Mouse (Mus musculus) layer of hippocampus, postnatal 10 days (tissue): ENCODE data around the gene Hectd4. TPM values are rescaled to one million over a fixed set of nuclear protein-coding genes. Genes with fewer than 3 reads are reported as not detected.

ENCODE experiments used
- DNase-seq, 2 experiments: peaks; one replicate each; pipeline ENCODE4 v3.0.0; 2021; ENCODE audit warnings: low spot score in 2 of 2
- total RNA-seq, 2 experiments: library from RNA; stranded (reverse); gene quantifications; 2 replicates each; pipeline ENCODE4 v1.2.3; 2021

Hectd4 gene
- total RNA-seq, 2 experiments from 2014 or later: 190 to 212 TPM

- no peak for DNase-seq
Observed at GRCm38 (mm10) chr5:121230811-121231210, 10.8 kb downstream of the Hectd4 start.

DNA sequence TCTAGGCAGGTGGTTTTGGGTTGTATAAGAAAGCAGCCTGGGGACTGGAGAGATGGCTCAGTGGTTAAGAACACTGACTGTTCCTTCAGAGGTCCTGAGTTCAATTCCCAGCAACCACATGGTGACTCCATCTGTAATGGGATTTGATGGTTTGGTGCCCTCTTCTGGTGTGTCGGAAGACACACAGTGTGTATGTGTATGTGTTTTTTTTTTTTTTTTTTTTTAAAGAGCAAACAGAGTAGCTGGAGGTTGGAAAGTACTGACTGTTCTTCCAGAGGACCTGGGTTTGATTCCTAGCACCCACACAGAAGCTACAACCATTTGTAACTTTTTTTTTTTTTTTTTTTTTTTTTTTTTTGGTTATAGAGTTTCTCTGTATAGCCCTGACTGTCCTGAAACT is 12.8 kb downstream of the Hectd4 start:
- DNase-seq: no peak

- no peak for DNase-seq
Observed at GRCm38 (mm10) chr5:121233726-121234125, 13.7 kb downstream of the Hectd4 start.

GRCm38 (mm10) chr5:121236171-121236570 is 16.2 kb downstream of the Hectd4 start:
- DNase-seq: no peak

DNA sequence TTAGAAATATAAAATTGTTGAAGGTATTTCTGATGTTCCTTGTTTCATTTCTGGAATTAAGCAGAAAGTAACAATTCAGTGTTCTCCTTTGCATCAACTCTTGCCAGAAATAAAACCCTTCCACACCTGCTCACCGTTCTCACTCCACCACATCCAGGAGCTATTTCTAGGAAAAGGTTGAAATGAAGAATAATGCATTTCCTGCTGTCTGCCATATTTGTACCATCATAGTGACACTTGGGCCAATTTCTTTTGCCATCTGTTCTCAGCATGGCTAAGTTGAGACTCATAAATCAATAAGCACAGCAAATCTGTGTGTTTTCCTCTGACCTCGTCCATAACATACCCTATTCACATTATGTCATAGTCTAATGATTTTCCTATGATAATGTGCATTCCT is 18.2 kb downstream of the Hectd4 start:
- no peak for DNase-seq

- DNase-seq: peak; percentile 46 to 57
Observed at GRCm38 (mm10) chr5:121239846-121240245, 19.8 kb downstream of the Hectd4 start.

GRCm38 (mm10) chr5:121241182-121241581 is 21.2 kb downstream of the Hectd4 start:
- DNase-seq: no peak

- DNase-seq: no peak
Observed at GRCm38 (mm10) chr5:121242261-121242660, 22.2 kb downstream of the Hectd4 start.

GRCm38 (mm10) chr5:121242701-121243100 is 22.7 kb downstream of the Hectd4 start:
- DNase-seq: no peak

- no peak for DNase-seq
Observed at GRCm38 (mm10) chr5:121243676-121244364, 23.8 kb downstream of the Hectd4 start.

- DNase-seq: no peak
Observed at GRCm38 (mm10) chr5:121244365-121244731, 24.3 kb downstream of the Hectd4 start.

DNA sequence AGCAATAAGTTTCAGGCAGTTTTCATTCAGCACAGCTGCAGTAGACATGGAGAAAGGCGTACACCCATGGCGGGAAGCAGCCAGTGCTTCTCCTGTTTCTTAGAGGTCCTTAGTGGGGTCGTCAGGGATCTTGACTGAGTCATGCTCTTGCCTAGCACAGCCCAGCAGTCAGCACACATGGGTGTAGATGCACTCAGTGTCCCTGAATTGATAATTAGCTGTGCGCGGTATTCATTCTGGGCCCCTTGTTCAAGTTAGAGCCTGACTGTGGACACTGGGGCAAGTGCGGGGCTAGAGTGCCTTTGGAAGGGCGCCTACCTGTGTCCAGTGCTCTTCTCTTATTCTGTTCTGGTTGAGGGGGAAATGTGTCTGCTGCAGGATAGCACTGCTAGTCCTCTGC is 25.2 kb downstream of the Hectd4 start:
- DNase-seq: no peak

DNA sequence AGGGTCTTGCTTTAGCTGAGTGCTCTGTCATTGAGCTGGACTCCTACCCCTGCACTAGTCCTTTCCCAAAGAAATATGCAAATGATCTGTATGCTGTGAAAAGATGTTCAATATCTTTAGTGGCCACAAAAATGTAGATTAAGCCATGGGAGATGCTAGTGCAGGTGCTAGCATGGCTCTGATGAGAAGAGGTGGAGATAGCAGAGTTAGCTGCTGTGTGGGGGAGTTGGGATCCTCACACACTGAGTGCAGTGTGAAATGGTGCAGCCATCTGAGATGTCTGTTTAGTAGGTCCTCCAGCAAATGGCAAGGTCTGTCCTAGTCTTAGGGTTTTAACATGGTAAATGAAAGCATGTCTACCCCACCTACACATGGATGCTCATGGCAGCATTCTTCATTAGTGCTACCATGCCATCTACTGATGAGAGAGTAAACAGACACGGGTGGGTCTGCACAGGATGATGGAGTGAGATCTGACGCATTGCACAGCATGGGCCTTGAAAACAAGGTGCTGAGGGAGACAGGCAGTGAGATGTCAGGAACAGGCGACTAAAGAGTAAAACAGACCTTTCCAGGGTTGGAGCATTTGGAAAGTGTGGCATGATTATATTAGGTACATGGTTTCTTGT is 28.9 kb downstream of the Hectd4 start:
- DNase-seq: no peak

DNA sequence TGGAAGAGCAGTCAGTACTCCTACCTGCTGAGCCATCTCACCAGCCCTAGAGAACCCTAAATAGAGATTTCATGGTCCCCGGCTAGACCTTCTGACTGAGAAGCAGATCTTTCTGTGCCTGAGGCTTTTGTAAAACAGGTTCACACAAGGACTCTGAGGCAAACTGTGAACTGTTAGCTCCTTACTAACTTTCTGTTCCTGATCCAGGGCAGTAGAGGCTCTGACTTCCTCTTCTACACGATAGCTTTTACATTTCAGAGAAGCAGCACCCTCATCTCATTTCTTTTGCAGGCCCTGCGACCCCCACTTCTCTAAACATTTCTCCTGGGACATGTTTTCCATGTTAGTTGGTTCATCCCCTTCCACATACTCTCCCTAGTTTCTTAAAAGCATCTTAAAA is 29.7 kb downstream of the Hectd4 start:
- no peak for DNase-seq

DNA sequence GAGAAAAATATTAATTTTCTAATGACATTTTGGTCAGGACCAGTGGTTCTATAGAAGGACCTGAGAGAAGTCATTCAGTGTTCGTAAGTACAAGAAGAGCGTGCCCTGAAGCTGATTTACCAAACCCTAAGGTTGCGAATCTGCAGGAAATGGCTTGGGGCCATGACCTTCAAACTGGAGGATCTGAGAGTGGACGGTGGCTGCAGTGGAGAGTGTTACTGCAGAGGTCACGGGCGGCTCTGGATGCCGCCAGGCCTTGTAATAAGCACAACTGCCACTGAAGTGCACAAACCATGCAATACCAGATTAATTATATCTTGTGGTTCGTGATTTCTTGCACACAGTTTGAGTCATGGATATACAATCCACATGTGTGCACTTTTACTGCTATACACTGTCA is 31.8 kb downstream of the Hectd4 start:
- DNase-seq: no peak

DNA sequence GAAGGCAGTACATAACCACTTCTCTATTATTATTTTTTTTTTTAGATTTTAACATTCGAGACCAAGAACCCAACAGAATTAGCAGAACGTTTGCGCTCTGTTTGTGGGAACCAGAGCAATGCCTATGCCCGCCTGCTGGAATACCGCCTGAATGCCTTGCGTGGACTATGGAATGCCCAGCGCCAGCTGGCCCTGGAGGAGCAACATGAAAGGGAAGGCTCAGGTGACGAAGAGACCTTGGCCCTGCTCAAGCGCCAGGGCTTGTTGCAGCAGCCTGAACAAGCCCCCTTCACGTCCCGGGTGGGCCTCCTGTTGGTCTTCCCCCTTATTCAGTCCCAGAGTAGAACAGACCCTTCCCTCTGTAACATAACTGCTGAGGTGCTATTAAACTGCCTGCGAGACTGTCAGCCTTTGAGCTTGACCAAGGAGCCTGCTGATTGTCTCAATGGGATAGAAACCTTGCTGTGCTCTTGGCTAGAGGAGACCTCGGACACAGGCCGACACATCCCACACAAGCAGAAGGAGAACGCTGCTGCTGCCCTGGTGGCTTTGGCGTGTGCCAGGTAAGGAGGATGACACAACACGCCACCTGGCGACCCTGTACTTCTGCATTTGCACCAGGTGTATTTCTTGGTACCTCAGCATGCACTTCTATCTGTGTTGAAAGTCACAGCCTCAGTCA is 33.9 kb downstream of the Hectd4 start:
- DNase-seq: no peak

DNA sequence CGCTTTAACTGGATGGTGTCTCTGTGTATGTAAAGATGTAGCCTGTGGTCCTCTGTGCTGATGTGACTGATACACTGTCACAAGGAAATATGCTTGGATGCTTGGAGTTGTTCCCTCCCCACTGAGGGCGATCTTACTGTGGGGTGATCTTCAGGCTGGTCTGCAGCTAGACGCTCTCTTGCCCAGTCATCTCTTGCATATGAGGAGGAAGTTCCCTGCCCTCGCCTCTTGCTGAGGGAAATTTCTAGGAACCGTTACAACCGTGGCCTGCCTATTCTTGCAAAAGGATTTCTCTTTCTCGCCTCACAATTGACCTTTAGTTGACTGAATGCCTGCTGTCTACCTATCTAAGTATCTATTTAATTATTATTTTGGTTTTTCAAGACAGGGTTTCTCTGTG is 35.0 kb downstream of the Hectd4 start:
- no peak for DNase-seq

DNA sequence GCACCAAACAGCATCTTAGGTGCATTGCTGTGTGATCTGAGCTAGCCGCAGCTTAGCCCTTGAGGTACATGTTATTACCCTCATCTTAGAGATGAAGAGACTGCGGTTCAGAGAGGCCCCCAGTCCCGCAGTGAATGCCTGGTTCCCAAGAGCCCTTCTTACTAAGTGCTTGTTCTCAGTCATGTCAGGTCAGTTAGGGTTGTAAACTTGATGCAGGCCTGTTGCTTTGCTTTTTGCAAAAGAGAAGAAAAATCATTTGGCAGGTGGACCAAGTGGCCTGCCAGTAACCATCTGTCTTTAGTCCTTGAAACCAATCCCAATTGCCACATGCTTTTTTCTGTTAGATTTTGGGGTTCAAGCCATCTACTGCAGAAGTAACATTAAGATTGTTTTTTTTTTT is 41.8 kb downstream of the Hectd4 start:
- no peak for DNase-seq

GRCm38 (mm10) chr5:121262415-121262814 is 42.4 kb downstream of the Hectd4 start:
- no peak for DNase-seq

DNA sequence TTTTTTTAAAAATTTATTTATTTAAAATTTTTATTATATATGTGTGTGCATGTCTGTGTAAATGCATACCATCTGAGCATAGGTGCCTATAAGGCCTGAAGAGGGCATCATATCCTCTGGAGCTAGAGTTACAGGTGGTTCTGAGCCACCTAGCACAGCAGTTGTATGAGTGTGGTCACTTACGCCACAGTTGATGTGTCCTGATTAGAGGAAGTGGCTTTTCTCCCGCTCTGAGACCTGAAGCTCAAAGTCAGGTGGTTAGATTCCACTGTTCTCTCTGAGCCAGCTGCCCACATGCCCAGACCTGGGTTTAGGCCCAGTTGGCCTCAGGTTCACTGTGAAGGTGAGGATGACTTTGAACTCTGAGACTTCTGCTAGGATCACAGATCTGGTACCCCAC is 44.6 kb downstream of the Hectd4 start:
- no peak for DNase-seq

DNA sequence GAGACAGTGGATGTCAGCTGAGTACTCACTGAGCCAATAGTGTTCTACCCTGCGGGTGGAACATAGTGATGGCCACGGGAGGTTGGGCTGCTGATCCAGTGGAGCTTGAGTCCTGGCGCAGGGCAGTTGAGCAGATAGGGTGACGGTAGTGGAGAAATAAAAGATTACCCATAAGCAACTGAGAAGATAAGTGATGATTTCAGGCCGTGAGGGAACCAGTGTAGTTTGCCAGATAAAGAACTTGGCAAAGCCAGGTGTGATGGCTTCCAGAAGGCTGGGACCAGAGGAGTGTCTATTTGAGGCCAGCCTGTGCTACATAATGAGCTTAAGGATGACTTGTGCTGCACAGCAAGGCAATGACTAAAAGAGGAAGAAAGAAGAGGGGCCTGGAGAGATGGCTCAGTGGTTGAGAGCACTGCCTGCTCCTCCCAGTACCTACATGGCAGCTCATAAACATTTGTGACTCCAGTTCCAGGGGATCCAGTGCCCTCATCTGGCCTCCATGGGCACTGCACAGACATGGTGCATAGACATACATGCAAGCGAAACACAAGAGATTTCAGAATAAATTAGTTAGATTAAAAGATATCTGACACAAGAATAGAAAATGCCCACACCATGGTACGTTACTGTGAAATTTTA is 46.8 kb downstream of the Hectd4 start:
- peak; percentile 57 to 59 for DNase-seq

GRCm38 (mm10) chr5:121271046-121271445 is 51.0 kb downstream of the Hectd4 start:
- DNase-seq: no peak
